Mouse (Mus musculus) neural tube, embryonic 14.5 days (tissue): Measurements from ENCODE around the gene BC016579. TPM values are rescaled to one million over a fixed set of nuclear protein-coding genes. Genes with fewer than 3 reads are reported as not detected.
A peak's percentile ranks its signal among the peaks of the same experiment; 100 is the strongest.

Experiments
- ATAC-seq: fragments of 200-750 bp; cut with Nextera tagmentation; 2 replicates; pipeline ENCODE4 v1.8.0; 2017; ENCODE audit warnings: low read depth, mild to moderate bottlenecking, moderate TSS enrichment, moderate library complexity
- H3K27ac ChIP-seq: fragments of 300-500 bp; sonication (generic); 2 replicates; pipeline ENCODE4 v1.5.1; 2014; ENCODE audit warnings: low read depth, mild to moderate bottlenecking, control low read depth, low read length, moderate library complexity, mixed read lengths
- H3K27me3 ChIP-seq: fragments of 300-500 bp; sonication (generic); 2 replicates; pipeline ENCODE4 v1.6.1; 2014; ENCODE audit warnings: low read length; ENCODE audit not compliant: control insufficient read depth, insufficient read depth
- H3K36me3 ChIP-seq: fragments of 300-500 bp; sonication (generic); 2 replicates; pipeline ENCODE4 v1.6.1; 2014; ENCODE audit warnings: low read length, mixed read lengths; ENCODE audit not compliant: control insufficient read depth, insufficient read depth
- H3K4me1 ChIP-seq: fragments of 300-500 bp; sonication (generic); 2 replicates; pipeline ENCODE4 v1.6.1; 2014; ENCODE audit warnings: low read length; ENCODE audit not compliant: control insufficient read depth, insufficient read depth
- H3K4me2 ChIP-seq: fragments of 300-500 bp; sonication (generic); 2 replicates; pipeline ENCODE4 v1.6.1; 2014; ENCODE audit warnings: mild to moderate bottlenecking, low read depth, low read length, control low read depth
- H3K4me3 ChIP-seq: fragments of 300-500 bp; sonication (generic); 2 replicates; pipeline ENCODE4 v1.5.1; 2014; ENCODE audit warnings: low read depth, low read length, control low read depth, mixed read lengths
- H3K9ac ChIP-seq: fragments of 300-500 bp; sonication (generic); replicated peaks from 2 replicates; pipeline ENCODE4 v1.6.1; 2014; ENCODE audit warnings: low read depth, mild to moderate bottlenecking, control low read depth, low read length, mixed read lengths
- H3K9me3 ChIP-seq: fragments of 300-500 bp; sonication (generic); 2 replicates; pipeline ENCODE4 v1.6.1; 2016; ENCODE audit warnings: low read length; ENCODE audit not compliant: control insufficient read depth
- WGBS: fragments of 180-500 bp; shearing (Covaris S2); extraction: QIAGEN DNeasy Blood & Tissue Kit; methylation state at CpG from one replicate; pipeline ENCODE4 v1.1.7; 2014; 5-methylcytosine and 5-hydroxymethylcytosine counted together
- polyA plus RNA-seq: library from polyadenylated mRNA; unstranded; fragments of >200 nt; fragmentation: Nextera tagmentation; extraction: Ambion mirVana; gene quantifications from 2 replicates; pipeline ENCODE4 v1.2.1, GENCODE M21; 2014

Gene BC016579
- polyA plus RNA-seq, 1 experiment from 2014 or later: 0.12 TPM

DNA sequence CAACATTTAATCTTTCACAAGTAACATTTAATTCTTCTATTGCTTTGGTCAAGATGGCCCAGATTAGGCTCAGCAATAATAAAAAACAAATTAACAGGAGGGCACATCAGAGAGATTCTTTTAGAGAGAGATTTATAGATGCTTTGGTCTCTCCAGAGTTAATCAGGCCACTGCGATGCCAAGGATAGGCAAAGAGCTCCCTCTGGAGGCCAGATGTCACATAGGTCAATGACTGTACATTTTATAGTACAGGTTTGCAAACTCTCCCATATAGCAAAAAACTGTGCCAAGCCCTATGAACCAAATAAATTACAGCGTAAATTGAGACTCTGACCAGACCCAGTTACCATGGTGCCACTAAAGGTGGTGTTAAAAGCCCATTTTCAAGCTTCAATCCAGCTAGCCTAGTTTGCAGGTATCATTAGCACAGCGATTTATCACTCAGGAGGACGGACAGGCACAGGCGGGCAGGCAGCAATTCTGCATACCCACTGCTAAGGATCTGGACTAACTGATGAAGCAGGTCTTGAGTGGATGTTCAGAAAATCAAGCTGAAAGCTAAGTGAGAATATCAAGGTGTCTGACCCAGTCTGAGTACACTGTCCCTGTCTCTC lies 23.4 kb downstream of the BC016579 start:
- H3K4me2 ChIP-seq: no peak overlapping the region
- no peak overlapping the region for H3K9ac ChIP-seq
- H3K9me3 ChIP-seq: no peaks in the 10 kb centered on the region
- H3K4me1 ChIP-seq: no peaks in the 10 kb centered on the region
- H3K4me3 ChIP-seq: no peak overlapping the region
- 56% methylated on average over 5 of the region's 5 CpGs for WGBS
- H3K27me3 ChIP-seq: no peaks in the 10 kb centered on the region
- no peaks in the 10 kb centered on the region for H3K36me3 ChIP-seq
- ATAC-seq: peak; percentile 88
- no peak overlapping the region for H3K27ac ChIP-seq

DNA sequence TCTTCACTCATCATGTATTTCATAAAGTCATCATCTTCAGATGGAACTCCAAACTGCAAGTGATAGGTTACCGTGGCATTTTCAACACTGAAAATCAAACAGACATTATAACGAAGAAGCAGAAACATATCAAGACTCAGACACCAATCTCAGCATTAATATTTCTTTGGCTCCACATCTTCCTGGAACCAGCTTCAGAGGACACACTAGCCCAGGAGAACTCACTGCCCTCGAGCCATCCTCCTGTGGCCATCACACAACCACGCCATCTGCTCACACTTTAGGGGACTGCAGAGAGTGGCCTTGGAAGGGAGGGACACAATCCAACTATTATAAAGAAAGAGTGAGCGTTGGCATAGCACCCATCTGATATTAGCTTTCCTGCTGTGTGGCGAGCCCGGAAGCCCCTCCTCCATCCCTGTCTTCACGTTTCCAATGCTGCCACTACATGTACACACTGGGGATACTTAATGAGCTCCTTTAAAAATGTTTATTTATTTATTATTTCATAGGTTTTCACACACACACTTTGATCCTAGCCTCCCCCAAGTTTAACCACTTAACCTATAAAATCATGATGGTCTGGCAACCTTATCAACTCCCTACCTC lies 24.3 kb downstream of the BC016579 start:
- H3K27me3 ChIP-seq: no peaks in the 10 kb centered on the region
- no peak overlapping the region for H3K9ac ChIP-seq
- ATAC-seq: no peak
- 75% methylated on average over 8 of the region's 8 CpGs for WGBS
- no peak overlapping the region for H3K27ac ChIP-seq
- H3K4me3 ChIP-seq: no peak overlapping the region
- H3K4me1 ChIP-seq: no peaks in the 10 kb centered on the region
- H3K4me2 ChIP-seq: no peak overlapping the region
- H3K36me3 ChIP-seq: no peaks in the 10 kb centered on the region
- H3K9me3 ChIP-seq: no peaks in the 10 kb centered on the region

DNA sequence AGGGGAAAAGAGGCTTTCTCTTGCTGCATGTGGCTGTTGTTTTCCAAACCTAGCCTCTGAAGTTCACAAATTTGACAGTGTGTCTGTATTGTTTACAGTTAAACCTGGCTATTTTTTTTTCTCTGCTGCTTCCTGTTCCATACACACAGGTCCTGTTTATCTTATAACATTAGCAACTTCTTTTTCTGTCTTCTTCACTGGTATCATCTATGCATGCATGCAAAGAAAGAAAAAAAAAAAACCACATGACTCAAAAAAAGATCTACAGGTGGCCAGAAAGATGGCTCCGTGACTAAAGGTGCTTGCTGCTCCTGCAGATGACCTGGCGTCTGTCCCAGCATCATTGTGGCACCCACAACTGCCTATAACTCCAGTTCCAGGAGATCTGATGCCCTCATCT lies 28.5 kb downstream of the BC016579 start:
- H3K36me3 ChIP-seq: no peaks in the 10 kb centered on the region
- no peak overlapping the region for H3K27ac ChIP-seq
- no peak overlapping the region for H3K4me2 ChIP-seq
- no peaks in the 10 kb centered on the region for H3K9me3 ChIP-seq
- WGBS: 83% methylated on average over 2 of the region's 2 CpGs
- H3K27me3 ChIP-seq: no peaks in the 10 kb centered on the region
- H3K4me1 ChIP-seq: no peaks in the 10 kb centered on the region
- no peak for ATAC-seq
- H3K9ac ChIP-seq: no peak overlapping the region
- no peak overlapping the region for H3K4me3 ChIP-seq

DNA sequence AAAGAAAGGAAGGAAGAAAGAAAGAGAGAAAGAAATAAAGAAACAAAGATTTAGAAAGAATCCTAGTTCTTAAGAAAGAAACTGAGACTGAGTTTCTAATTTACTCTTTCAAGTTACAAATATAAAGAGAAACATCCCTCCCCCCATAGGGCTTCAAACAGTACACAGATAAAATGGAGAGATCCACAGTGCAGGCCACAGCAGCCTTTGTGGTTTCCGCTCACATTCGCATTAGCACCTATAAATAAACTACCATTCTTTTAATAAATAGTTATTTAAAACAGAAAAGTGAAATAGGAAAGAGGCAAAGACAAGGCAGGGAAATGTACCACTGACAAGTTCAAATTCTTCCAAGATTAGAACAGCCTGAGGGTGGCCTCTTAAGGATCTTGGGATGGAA lies 29.1 kb downstream of the BC016579 start:
- Histone ChIP-seq H3K4me3 (no peak overlapping the region), H3K4me2 (no peak overlapping the region), H3K9ac (no peak overlapping the region), H3K27ac (no peak overlapping the region), H3K4me1 (no peaks in the 10 kb centered on the region), H3K9me3 (no peaks in the 10 kb centered on the region), H3K27me3 (no peaks in the 10 kb centered on the region), H3K36me3 (no peaks in the 10 kb centered on the region)
- WGBS: 79% methylated on average over 2 of the region's 2 CpGs
- no peak for ATAC-seq

DNA sequence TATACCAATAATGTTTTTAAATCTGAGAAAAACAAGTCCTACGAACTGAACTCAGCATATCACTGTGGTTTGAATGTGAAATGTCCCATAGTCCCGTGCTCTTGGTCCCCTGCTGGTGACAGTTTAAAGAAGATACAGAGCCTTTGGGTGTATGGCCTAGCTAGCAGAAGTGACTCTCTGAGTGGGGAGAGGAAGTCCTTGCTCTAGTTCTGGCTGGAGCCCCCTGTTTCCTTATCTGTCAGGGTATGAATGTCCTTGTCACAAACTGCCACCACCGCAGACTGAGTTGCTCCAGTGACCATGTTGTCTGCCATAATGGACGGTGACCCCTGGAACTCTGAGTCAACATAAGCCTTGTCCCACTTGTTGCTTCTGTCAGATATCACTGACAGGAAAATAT lies 30.6 kb downstream of the BC016579 start:
- 89% methylated on average over 4 of the region's 4 CpGs for WGBS
- ATAC-seq: no peak
- no peak overlapping the region for H3K4me3 ChIP-seq
- no peak overlapping the region for H3K9ac ChIP-seq
- no peaks in the 10 kb centered on the region for H3K36me3 ChIP-seq
- no peak overlapping the region for H3K4me2 ChIP-seq
- no peaks in the 10 kb centered on the region for H3K9me3 ChIP-seq
- no peak overlapping the region for H3K27ac ChIP-seq
- no peaks in the 10 kb centered on the region for H3K27me3 ChIP-seq
- H3K4me1 ChIP-seq: no peaks in the 10 kb centered on the region

DNA sequence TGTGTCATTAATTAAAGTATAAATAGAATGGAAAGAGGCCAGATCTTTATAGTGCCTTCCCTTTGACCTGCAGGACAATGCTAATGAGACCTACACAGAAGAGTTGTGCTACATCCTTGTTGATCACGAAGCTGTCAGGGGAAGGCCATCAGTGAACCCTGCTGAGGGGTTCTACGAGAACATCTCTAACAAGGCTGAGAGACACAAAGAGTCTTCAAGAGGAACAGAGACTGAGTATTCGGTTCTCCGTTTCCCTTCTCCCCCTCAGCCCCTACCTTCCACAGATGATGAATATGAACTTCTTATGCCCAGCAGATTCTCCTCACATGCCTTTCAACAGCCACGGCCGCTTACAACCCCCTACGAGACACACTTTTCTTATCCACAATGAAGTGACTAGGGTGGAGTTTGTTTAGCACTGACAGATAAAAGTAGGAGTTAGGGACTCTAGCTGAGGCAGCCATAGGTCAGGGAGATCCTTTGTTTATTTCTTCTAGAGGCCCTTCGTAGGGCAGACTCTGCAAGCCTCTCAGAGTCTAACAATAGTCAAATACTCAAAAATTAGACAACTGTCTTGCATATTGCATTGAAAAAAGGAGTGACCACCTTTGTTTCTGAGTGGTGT lies 34.0 kb downstream of the BC016579 start:
- Histone ChIP-seq H3K4me3 (no peak overlapping the region), H3K27me3 (no peaks in the 10 kb centered on the region), H3K9me3 (no peaks in the 10 kb centered on the region), H3K4me2 (no peak overlapping the region), H3K4me1 (no peaks in the 10 kb centered on the region), H3K27ac (no peak overlapping the region), H3K36me3 (no peaks in the 10 kb centered on the region), H3K9ac (no peak overlapping the region)
- 81% methylated on average over 8 of the region's 8 CpGs for WGBS
- ATAC-seq: no peak

DNA sequence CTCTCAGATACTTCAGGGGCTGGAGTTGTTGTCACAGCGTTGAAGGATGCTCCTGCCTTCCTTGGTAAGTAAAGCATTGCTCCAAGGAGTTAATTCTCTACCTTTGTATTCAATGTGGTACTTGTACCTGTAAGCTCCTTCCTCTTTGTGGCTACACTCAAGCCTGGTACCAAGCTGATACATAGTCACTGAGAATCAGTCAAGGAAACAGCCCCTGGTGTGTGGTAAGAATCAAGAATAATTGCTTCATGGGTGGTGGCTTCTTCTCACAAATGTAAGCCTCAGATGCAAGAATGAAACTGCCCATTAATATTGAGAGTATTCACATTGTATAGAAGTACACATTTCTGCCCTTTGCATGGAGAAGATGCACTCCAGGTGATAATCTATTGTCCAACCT lies 37.9 kb downstream of the BC016579 start:
- H3K27ac ChIP-seq: no peak overlapping the region
- no peak overlapping the region for H3K4me2 ChIP-seq
- WGBS: 97% methylated on average over 1 of the region's 1 CpGs
- no peaks in the 10 kb centered on the region for H3K36me3 ChIP-seq
- no peaks in the 10 kb centered on the region for H3K9me3 ChIP-seq
- H3K9ac ChIP-seq: no peak overlapping the region
- ATAC-seq: no peak
- no peak overlapping the region for H3K4me3 ChIP-seq
- H3K27me3 ChIP-seq: no peaks in the 10 kb centered on the region
- no peaks in the 10 kb centered on the region for H3K4me1 ChIP-seq

DNA sequence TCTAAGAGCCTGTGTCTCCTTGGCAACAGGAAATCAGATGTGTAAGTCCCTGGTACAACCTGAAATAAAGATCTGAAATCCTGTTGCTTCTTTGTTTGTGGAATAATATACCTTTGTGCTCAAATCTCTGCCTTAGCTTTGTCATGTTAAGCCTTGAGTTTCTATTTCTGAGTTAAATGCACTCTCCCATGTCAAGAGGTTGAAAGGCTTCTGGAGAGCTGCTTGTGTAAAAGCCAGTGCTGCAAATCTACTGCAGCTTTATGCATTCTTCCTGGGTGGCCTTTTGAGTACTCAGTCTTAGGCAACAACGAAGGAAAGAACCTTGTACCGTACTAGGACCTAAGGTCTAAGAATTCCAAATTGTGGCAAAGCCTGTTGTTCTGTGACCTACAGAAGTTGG lies 40.6 kb downstream of the BC016579 start:
- 65% methylated on average over 2 of the region's 2 CpGs for WGBS
- no peak overlapping the region for H3K4me3 ChIP-seq
- H3K36me3 ChIP-seq: no peaks in the 10 kb centered on the region
- no peak overlapping the region for H3K9ac ChIP-seq
- H3K4me2 ChIP-seq: no peak overlapping the region
- ATAC-seq: no peak
- no peak overlapping the region for H3K27ac ChIP-seq
- no peaks in the 10 kb centered on the region for H3K27me3 ChIP-seq
- no peaks in the 10 kb centered on the region for H3K4me1 ChIP-seq
- no peaks in the 10 kb centered on the region for H3K9me3 ChIP-seq

DNA sequence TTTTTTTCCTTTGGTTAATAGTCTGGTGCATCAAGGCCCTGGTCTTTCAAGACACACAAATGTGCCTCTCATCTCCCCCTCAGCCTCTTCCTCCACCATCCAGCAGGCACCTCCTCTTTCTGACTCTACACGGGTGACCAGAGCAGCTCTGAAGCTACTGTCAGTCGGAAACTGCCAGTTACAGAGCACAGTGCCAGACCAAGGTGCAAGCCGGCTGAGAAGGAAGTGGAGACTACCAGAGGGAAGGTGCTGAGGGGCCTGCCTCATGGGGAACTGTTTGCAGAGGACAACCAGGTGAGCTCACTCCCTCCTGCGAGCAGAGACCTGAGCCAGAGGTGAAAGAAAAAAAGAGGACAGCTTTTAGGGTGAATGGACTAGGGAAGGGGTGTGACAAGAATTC lies 43.6 kb downstream of the BC016579 start, which contains the start of gene Gcsam:
Gcsam (plus strand) TSS at position 114 of the 400 bp plus-strand sequence.
- Histone ChIP-seq H3K4me2 (no peak within 1 kb of the TSS), H3K9me3 (no peaks in the 10 kb centered on the region), H3K4me3 (no peak within 1 kb of the TSS), H3K4me1 (no peaks in the 10 kb centered on the region), H3K36me3 (no peaks in the 10 kb centered on the region), H3K27ac (no peak within 1 kb of the TSS), H3K9ac (no peak within 1 kb of the TSS), H3K27me3 (no peaks in the 10 kb centered on the region)
- ATAC-seq: no peak
- WGBS: 86% methylated on average over 4 of the region's 4 CpGs
